Mouse (Mus musculus): ENCODE results near the gene Map3k7cl. TPM values are rescaled to one million over a fixed set of nuclear protein-coding genes. Genes with fewer than 3 reads are reported as not detected.

The Map3k7cl gene
- total RNA-seq, 2 experiments from 2014 or later: 0.57 to 0.62 TPM

DNA sequence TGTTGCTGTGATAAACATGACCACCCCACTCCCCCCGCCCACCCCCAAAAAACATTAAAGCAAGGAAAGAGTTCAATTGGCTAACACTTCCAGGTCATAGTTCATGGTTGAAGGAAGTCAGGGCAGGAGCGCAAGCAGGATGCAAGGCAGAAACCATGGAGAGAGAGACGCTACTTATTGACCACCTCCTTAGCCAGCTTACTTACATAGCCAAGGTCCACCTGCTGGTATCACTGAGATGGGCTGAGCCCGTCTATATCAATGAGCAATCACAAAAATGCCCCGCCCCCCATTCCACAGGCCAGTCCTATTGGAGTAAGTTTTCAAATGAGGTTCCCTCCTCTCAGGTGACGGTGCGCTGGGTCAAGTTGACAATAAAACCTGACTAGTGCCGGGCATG, 72.7 kb downstream of the Map3k7cl start:
- DNase-seq (ENCODE audit: low spot score in 2 of 2): no peak
- intact Hi-C loops (cut with DNase I): no loop called here

DNA sequence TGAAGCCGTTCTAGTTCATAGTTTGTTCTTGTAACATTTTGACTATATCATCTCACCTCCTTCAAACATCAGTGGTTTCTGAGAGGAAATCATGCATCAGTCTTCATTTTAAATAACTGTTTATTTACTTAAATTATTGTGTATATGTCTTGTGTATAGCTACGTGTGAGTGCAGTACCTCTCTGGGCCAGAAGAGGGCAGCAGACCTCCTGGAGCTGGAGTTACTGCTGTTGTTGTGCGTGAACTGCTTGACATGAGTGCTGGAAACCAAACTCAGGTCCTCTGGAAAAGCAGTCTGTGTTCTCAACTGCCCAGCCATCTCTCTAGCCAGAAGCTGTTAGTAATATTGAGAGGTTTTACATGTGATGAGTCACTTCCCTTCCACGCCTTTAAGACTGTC, 73.6 kb downstream of the Map3k7cl start:
- intact Hi-C loops (cut with DNase I): no loop called here
- no peak for DNase-seq (ENCODE audit: low spot score in 2 of 2)

DNA sequence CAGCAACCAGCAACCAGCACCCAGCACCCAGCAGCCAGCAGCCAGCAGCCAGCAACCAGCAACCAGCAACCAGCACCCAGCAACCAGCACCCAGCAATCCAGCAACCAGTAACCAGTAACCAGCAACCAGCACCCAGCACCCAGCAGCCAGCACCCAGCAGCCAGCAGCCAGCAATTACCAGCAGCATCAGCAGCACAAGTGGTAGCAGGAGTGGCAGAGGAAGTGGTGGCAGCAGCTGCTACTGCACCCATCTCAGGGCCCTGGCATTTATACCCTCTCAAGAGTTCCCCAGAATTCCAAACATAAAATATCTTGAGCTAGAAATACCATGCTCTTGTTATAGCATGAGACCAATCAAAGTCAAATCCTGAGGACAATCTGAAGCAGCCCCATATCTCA, 81.6 kb downstream of the Map3k7cl start:
- intact Hi-C loops (cut with DNase I): no loop called here
- DNase-seq (ENCODE audit: low spot score in 2 of 2): no peak

DNA sequence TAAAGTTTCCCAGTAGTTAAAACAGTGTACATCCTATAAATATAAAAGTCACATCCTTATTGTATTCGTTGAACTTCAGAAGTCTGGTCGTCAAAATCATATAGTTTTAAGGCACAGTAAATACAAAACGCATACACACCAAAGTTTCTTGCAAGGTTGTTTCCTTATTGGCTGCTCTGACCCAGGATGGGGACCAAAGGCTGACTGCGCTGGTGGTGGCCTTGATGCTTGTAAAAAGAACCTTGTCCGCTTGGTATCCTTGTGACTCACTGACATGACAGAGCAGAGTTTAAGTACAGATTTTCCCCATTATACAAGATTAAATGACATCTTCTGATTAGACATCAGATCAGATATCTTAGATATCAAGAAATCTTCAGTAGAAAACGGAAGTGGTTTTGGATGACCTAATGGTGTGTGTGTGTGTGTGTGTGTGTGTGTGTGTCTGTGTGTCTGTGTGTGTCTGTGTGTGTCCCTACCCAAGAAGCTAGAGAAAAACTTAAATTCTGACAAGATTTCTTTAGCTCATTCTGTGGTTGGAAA, 82.2 kb downstream of the Map3k7cl start:
- intact Hi-C loops (cut with DNase I): no loop called here
- no peak for DNase-seq (ENCODE audit: low spot score in 2 of 2)

- DNase-seq (ENCODE audit: low spot score in 2 of 2): no peak
- intact Hi-C loops (cut with DNase I): no loop called here
These were observed 82.7 kb downstream of the Map3k7cl start for GRCm38 (mm10) chr16:87635841-87636240.

- intact Hi-C loops (cut with DNase I): no loop called here
- no peak for DNase-seq (ENCODE audit: low spot score in 2 of 2)
These were observed 85.0 kb downstream of the Map3k7cl start for GRCm38 (mm10) chr16:87638098-87638497.

DNA sequence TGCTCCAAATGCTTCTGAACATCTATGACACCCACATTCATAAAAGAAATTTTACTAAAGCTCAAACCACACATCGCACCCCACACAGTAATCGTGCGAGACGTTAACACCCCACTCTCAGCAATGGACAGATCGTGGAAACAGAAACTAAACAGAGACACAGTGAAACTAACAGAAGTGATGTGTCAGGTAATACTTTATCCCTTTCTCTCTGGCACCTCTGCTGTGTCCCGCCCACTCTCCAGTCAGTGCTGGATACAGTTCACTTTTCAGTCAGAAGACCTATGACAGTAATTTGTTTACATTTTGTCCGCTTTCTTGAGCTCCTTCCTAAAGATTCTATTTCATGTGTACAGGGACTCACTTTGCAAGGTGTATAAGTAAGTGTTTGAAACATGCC, 89.1 kb downstream of the Map3k7cl start:
- intact Hi-C loops (cut with DNase I): no loop called here
- no peak for DNase-seq (ENCODE audit: low spot score in 2 of 2)

GRCm38 (mm10) chr16:87644111-87644770, 91.1 kb downstream of the Map3k7cl start:
- no peak for DNase-seq (ENCODE audit: low spot score in 2 of 2)
- intact Hi-C loops (cut with DNase I): no loop called here

Other genes starting within 250 kb of the Map3k7cl start
- gene N6amt1, start 199.1 kb upstream of the Map3k7cl start, total RNA-seq (2021): 10 to 100 TPM; 19.1 to 19.3 TPM
- gene Ltn1, start 120.7 kb upstream of the Map3k7cl start, total RNA-seq (2021): 10 to 100 TPM; 43.7 to 44.8 TPM
- 10 to 100 TPM; 10.2 to 11.3 TPM for gene Rwdd2b, start 112.8 kb upstream of the Map3k7cl start, total RNA-seq (2021)
- gene Usp16, start 98.6 kb upstream of the Map3k7cl start, total RNA-seq (2021): 10 to 100 TPM; 41.6 to 47.3 TPM
- gene Cct8, start 57.5 kb upstream of the Map3k7cl start, total RNA-seq (2021): 100 to 1,000 TPM; 156 to 160 TPM
- gene Bach1, start 145.6 kb downstream of the Map3k7cl start, total RNA-seq (2021): 10 to 100 TPM; 12.0 to 12.8 TPM

All from left cerebral cortex, postnatal 36 days (tissue).